Mouse (Mus musculus): ENCODE measurements around the gene Igfbp5. TPM values are rescaled to one million over a fixed set of nuclear protein-coding genes. Genes with fewer than 3 reads are reported as not detected.

Igfbp5 gene
- polyA plus RNA-seq, 1 experiment from 2014 or later, result 2.2 TPM

GRCm38 (mm10) chr1:72875708-72876107, 1.0 kb upstream of the Igfbp5 start:
- no peaks in the 10 kb centered on the region for H3K36me3 ChIP-seq (replicated peaks)
- H3K4me3 ChIP-seq (replicated peaks), result no peak overlapping the region
- WGBS (ENCODE audit: insufficient replicate concordance), result 4% methylated on average over 3 of the region's 3 CpGs
- no peak overlapping the region for H3K4me2 ChIP-seq
- H3K9ac ChIP-seq, result no peak overlapping the region
- peaks cover 84% of the 10 kb centered on the region for H3K27me3 ChIP-seq
- no peak overlapping the region for H3K27ac ChIP-seq (replicated peaks)
- no peak for ATAC-seq (ENCODE audit: insufficient read depth)
- no peaks in the 10 kb centered on the region for H3K9me3 ChIP-seq (replicated peaks)
- peaks cover 28% of the 10 kb centered on the region for H3K4me1 ChIP-seq (replicated peaks)

DNA sequence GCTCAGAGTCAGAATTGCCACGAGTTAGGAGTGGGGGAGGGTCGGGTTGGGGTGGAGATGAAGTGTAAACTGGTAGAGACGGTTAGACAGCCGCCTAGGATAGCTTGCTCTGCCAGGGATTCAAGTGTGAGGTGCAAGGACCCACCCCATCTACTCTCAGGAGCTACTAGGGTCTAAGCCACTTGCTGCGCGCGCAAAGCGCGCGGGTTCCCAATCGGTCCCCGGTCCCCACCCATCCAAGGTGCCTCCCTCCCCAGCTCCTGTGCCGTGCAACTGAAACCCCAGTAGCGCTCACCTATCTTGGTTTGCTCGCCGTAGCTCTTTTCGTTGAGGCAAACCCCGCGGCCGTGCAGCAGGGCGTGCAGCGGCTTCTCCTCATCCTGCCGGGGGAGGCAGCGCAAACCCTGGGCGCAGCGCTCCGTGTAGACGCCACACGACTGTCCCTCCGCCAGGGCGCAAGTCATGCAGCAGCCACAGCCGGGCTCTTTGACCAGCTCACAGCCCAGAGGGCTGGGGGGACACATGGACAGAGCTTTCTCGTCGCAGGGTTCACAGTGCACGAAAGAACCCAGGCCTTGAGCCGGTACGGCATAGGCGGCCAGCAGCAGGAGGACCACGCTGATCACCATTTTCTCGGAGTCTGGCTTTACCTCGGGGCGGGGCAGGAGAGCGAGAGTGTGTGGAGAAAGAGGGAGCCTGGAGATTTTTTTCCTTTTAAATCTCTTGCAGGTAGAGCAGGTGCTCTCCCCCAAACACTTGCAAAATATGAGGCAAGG, 985 bp downstream of the Igfbp5 start:
- peak overlapping the region; percentile 47 for H3K4me2 ChIP-seq
- WGBS (ENCODE audit: insufficient replicate concordance), result under 1% methylated on average over 43 of the region's 43 CpGs
- no peak overlapping the region for H3K27ac ChIP-seq (replicated peaks)
- peaks cover 94% of the 10 kb centered on the region for H3K27me3 ChIP-seq
- H3K4me1 ChIP-seq (replicated peaks), result peaks cover 35% of the 10 kb centered on the region
- no peaks in the 10 kb centered on the region for H3K36me3 ChIP-seq (replicated peaks)
- no peak overlapping the region for H3K9ac ChIP-seq
- peak overlapping the region; percentile 20 for H3K4me3 ChIP-seq (replicated peaks)
- ATAC-seq (ENCODE audit: insufficient read depth), result no peak
- H3K9me3 ChIP-seq (replicated peaks), result no peaks in the 10 kb centered on the region

DNA sequence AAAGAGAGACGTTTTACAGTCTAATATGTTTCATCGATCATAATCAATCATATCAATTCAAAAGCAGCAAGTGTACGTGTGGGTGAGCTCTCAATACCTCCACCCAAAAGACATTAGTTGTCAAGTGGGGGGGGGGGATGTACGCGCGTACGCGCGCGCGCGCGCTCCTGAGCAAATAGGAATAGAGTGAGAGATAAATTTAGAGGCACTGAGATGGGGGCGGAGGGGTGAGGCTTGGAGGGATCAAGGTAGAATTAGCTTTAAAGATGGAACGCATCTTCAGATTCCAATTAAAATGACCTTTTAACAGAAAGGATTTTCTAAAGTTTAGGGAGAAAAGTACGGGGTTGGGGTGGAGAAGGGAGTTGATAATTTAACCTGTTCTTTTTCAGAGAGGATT, 1.6 kb downstream of the Igfbp5 start:
- Histone ChIP-seq H3K9me3 (replicated peaks) (no peaks in the 10 kb centered on the region), H3K4me3 (replicated peaks) (no peak overlapping the region), H3K4me1 (replicated peaks) (peaks cover 35% of the 10 kb centered on the region), H3K27ac (replicated peaks) (no peak overlapping the region), H3K9ac (no peak overlapping the region), H3K36me3 (replicated peaks) (no peaks in the 10 kb centered on the region), H3K27me3 (peaks cover 88% of the 10 kb centered on the region), H3K4me2 (no peak overlapping the region)
- ATAC-seq (ENCODE audit: insufficient read depth), result no peak
- 1% methylated on average over 16 of the region's 16 CpGs for WGBS (ENCODE audit: insufficient replicate concordance)

DNA sequence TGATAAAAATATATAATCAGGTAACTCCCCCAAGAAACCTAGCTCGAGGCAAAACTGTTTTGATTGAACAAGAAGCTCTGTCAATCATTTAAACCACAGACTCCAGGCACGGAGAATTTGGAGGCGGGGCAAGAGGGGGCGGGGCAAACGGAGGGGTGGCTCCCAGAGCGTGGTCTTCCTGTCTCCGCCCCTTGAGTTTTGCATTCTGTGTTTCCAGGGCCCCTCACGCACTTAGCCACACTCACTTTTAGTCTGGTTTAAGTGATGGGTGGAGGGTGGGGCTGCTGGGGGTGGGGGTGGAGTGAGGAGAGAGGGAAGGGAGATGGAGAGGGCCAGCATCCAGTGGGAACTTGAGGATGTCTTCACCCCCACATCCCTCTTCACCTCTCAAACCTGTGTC, 2.2 kb downstream of the Igfbp5 start:
- Histone ChIP-seq H3K4me1 (replicated peaks) (peaks cover 35% of the 10 kb centered on the region), H3K36me3 (replicated peaks) (no peaks in the 10 kb centered on the region), H3K27ac (replicated peaks) (no peak overlapping the region), H3K27me3 (peaks cover 83% of the 10 kb centered on the region), H3K4me2 (no peak overlapping the region), H3K4me3 (replicated peaks) (no peak overlapping the region), H3K9me3 (replicated peaks) (no peaks in the 10 kb centered on the region), H3K9ac (no peak overlapping the region)
- 0% methylated on average over 8 of the region's 8 CpGs for WGBS (ENCODE audit: insufficient replicate concordance)
- ATAC-seq (ENCODE audit: insufficient read depth), result no peak

DNA sequence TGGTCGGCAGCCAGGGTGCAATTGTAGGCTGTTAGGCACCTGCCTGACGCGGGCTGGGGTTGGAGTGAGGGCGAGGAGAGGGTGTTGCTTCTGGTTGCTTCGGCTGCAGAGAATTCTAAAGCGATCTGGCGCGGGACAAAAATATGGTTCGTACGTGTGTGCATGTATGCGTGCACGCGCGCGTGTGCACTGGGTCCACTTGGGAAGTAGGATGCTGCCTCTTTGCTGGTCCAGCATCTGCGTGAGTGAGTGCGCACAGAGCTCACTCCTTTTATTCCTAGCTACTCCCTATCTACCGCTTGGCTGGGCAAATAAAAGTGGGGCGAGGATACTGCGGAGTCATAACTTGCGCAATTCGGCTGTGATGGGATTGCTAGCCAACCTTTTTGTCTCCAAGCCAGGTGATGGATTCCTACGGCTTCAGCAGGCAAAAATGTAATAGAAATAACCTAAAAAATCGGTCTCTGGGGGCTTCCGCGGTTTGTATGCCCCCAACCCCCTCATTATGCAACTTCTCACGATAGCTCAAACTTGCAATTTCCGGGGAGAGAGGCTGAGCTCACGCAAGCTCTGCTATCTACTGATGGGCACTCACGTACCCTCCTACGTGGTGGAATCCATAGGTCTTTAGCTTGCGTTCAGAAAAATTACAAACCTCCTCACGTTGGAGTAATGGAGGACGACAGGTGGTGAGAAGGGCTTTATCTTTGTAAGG, 2.8 kb downstream of the Igfbp5 start:
- WGBS (ENCODE audit: insufficient replicate concordance), result under 1% methylated on average over 34 of the region's 34 CpGs
- no peaks in the 10 kb centered on the region for H3K36me3 ChIP-seq (replicated peaks)
- peak overlapping the region; percentile 23; the same call in 1 of the 2 replicates for H3K4me3 ChIP-seq (replicated peaks)
- ATAC-seq (ENCODE audit: insufficient read depth), result no peak
- no peaks in the 10 kb centered on the region for H3K9me3 ChIP-seq (replicated peaks)
- no peak overlapping the region for H3K9ac ChIP-seq
- peaks cover 76% of the 10 kb centered on the region for H3K27me3 ChIP-seq
- peak overlapping the region; percentile 41 for H3K4me2 ChIP-seq
- H3K4me1 ChIP-seq (replicated peaks), result peaks cover 35% of the 10 kb centered on the region
- H3K27ac ChIP-seq (replicated peaks), result no peak overlapping the region

- Histone ChIP-seq H3K9me3 (replicated peaks) (no peaks in the 10 kb centered on the region), H3K36me3 (replicated peaks) (no peaks in the 10 kb centered on the region), H3K4me1 (replicated peaks) (peaks cover 35% of the 10 kb centered on the region), H3K27ac (replicated peaks) (no peak overlapping the region), H3K4me2 (peak overlapping the region; percentile 41), H3K27me3 (peaks cover 71% of the 10 kb centered on the region), H3K9ac (no peak overlapping the region), H3K4me3 (replicated peaks) (peak overlapping the region; percentile 23; the same call in 1 of the 2 replicates)
- WGBS (ENCODE audit: insufficient replicate concordance), result 1% methylated on average over 6 of the region's 6 CpGs
- ATAC-seq (ENCODE audit: insufficient read depth), result no peak
Observed at GRCm38 (mm10) chr1:72871337-72871696, 3.4 kb downstream of the Igfbp5 start.

DNA sequence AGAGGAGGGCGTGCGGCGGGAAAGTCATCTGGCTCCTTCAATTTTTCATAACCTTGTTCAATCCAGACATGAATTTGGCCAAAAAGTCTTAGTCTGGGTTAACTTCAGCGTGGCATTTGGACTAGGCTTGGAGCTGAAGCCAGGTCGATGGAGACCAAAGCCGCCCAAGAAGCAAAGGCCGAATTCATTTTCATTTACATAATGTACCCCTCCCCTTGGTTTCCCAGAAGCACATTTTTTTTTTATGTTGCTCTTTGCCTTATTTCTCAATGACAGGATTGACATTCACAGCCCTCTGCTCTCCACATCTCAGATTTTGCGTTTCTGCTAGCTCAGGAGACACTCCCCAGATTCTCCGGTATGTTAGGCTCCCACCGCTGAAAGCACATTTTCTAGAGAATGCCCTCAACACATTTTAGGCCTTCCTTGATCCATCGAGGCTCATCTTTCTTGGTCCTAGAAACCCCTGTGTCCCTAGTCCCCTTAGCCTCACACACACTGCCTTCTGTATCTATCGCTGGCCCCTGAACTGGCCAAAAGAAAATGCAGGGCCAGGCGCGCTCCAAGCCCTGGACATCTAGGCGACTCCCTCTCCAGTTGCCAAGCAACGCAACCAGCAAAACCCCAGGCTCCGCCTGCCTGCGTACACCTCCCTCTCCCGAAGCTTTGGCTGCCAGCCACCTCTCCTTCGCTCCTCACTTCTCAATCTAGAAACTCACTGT, 3.9 kb downstream of the Igfbp5 start:
- no peak overlapping the region for H3K27ac ChIP-seq (replicated peaks)
- peak overlapping the region; percentile 68 for H3K4me2 ChIP-seq
- ATAC-seq (ENCODE audit: insufficient read depth), result peak; percentile 52; the same call in 1 of the 2 replicates
- peaks cover 35% of the 10 kb centered on the region for H3K4me1 ChIP-seq (replicated peaks)
- 2% methylated on average over 20 of the region's 20 CpGs for WGBS (ENCODE audit: insufficient replicate concordance)
- peak overlapping the region; percentile 29 for H3K4me3 ChIP-seq (replicated peaks)
- no peaks in the 10 kb centered on the region for H3K9me3 ChIP-seq (replicated peaks)
- peaks cover 66% of the 10 kb centered on the region for H3K27me3 ChIP-seq
- H3K9ac ChIP-seq, result no peak overlapping the region
- no peaks in the 10 kb centered on the region for H3K36me3 ChIP-seq (replicated peaks)

- 6% methylated on average over 22 of the region's 22 CpGs for WGBS (ENCODE audit: insufficient replicate concordance)
- Histone ChIP-seq H3K4me1 (replicated peaks) (peaks cover 35% of the 10 kb centered on the region), H3K27ac (replicated peaks) (no peak overlapping the region), H3K4me2 (peak overlapping the region; percentile 68), H3K27me3 (peaks cover 57% of the 10 kb centered on the region), H3K36me3 (replicated peaks) (no peaks in the 10 kb centered on the region), H3K9me3 (replicated peaks) (no peaks in the 10 kb centered on the region), H3K4me3 (replicated peaks) (peak overlapping the region; percentile 29), H3K9ac (no peak overlapping the region)
- ATAC-seq (ENCODE audit: insufficient read depth), result no peak
Observed at GRCm38 (mm10) chr1:72869681-72870614, 4.7 kb downstream of the Igfbp5 start.

DNA sequence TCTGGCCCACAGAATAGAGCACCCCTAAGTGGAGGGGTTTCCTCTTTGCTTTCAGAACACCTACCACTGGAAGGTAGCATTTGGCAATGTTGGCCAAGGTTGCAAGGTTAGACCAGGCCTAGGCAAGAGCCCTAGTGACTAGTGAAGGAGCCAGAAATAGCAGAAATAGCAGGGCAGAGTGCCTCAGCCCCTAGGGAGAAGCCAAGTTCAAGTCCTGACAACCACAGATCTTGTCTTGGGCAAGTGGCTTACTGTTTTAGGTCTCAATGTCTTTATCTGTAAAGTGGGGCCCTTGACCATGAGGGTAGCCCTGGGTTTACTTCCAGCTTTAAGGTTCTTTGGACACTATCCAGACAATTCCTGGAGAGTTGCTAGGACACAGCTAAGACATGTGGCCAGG, 5.4 kb downstream of the Igfbp5 start:
- Histone ChIP-seq H3K4me2 (no peak overlapping the region), H3K4me3 (replicated peaks) (no peak overlapping the region), H3K9me3 (replicated peaks) (no peaks in the 10 kb centered on the region), H3K4me1 (replicated peaks) (peaks cover 31% of the 10 kb centered on the region), H3K27me3 (peaks cover 51% of the 10 kb centered on the region), H3K27ac (replicated peaks) (no peak overlapping the region), H3K36me3 (replicated peaks) (no peaks in the 10 kb centered on the region), H3K9ac (no peak overlapping the region)
- no peak for ATAC-seq (ENCODE audit: insufficient read depth)

DNA sequence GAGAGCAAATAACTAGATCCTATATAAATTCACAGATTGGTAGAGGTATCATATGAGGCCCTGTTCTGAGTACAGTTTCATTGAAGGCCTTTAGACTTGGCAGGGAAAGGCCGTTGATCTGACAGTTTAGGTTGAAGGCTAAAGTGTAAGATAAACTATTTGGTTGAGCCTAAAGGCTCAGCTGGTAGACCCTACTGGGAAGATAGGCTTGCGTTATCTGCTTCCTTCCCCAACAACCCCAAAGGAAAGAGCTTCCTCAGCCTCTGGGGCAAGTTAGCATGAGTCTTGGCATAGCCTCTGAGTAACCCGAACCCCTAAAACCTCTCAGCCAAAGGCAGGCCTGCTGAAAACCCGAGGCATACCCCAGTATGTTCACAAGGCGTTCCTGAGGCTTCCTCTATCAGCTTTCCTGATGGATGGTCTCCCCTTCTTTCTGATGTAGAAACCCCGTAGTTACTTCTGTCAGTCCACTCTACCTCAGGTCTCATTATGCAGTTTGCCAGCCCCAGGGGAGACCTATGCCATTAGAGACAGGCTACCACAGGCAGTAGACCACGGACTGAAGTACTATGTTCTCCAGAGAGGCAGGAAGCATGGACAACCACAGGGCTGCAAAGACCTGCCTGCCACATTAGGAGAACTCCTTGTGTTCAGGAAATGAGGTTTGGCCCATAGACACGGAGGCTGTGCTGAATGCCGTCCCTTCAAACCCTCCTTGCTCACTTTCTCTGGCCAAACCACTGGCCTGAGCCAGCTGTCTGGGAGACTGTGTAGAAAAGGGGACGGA, 6.1 kb downstream of the Igfbp5 start:
- H3K27me3 ChIP-seq, result peaks cover 44% of the 10 kb centered on the region
- H3K9me3 ChIP-seq (replicated peaks), result no peaks in the 10 kb centered on the region
- peaks cover 24% of the 10 kb centered on the region for H3K4me1 ChIP-seq (replicated peaks)
- no peak for ATAC-seq (ENCODE audit: insufficient read depth)
- no peak overlapping the region for H3K27ac ChIP-seq (replicated peaks)
- H3K9ac ChIP-seq, result no peak overlapping the region
- whole genome bisulfite sequencing (ENCODE audit: insufficient replicate concordance), result 22% methylated on average over 10 of the region's 10 CpGs
- no peak overlapping the region for H3K4me2 ChIP-seq
- no peak overlapping the region for H3K4me3 ChIP-seq (replicated peaks)
- no peaks in the 10 kb centered on the region for H3K36me3 ChIP-seq (replicated peaks)
